Mouse (Mus musculus): ENCODE results near the gene Pxn. TPM values are rescaled to one million over a fixed set of nuclear protein-coding genes. Genes with fewer than 3 reads are reported as not detected.

Pxn gene
- polyA plus RNA-seq (2021; fragmentation: Nextera tagmentation), result 3.8 and 8.2 TPM in 2 replicates
- long read RNA-seq, experiment 1, transcript Pxn-201 (11 exons, 3,706 nt), result major isoform, 15 of 25 reads
- long read RNA-seq, experiment 1, partial matches to known transcripts, result 4 of 25 reads
- long read RNA-seq, experiment 1, other reads (novel, unspliced or antisense), result 4 of 25 reads
- long read RNA-seq, experiment 2, result 0 reads

GRCm38 (mm10) chr5:115506454-115507201, at the start of gene Pxn:
Gene Pxn, plus strand, starts transcription at chr5:115506676.

GRCm38 (mm10) chr5:115465642-115466420, 40.6 kb upstream of the Pxn start, which contains the start of gene Pla2g1b:
Gene Pla2g1b, plus strand, starts transcription at chr5:115466262.

GRCm38 (mm10) chr5:115483947-115484920, 22.2 kb upstream of the Pxn start, which contains the start of gene Sirt4:
Gene Sirt4, minus strand, starts transcription at chr5:115484725.

GRCm38 (mm10) chr5:115559237-115560101, 53.0 kb downstream of the Pxn start, which contains the start of gene Rplp0:
Gene Rplp0, plus strand, starts transcription at chr5:115559467.

GRCm38 (mm10) chr5:115564737-115565393, 58.4 kb downstream of the Pxn start, which contains the start of gene Gcn1l1:
Gene Gcn1l1, plus strand, starts transcription at chr5:115565254.

Other genes starting within 250 kb of the Pxn start
- 40.8 and 113 TPM in 2 replicates for gene Rnf10, start 233.8 kb upstream of the Pxn start, polyA plus RNA-seq (2021; fragmentation: Nextera tagmentation)
- 60.9 and 61.8 TPM in 2 replicates for gene Coq5, start 227.0 kb upstream of the Pxn start, polyA plus RNA-seq (2021; fragmentation: Nextera tagmentation)
- gene Dynll1, start 205.7 kb upstream of the Pxn start, polyA plus RNA-seq (2021; fragmentation: Nextera tagmentation), result 244 and 368 TPM in 2 replicates
- gene Srsf9, start 179.5 kb upstream of the Pxn start, polyA plus RNA-seq (2021; fragmentation: Nextera tagmentation), result 32.5 and 32.9 TPM in 2 replicates
- gene Gatc, start 165.5 kb upstream of the Pxn start, polyA plus RNA-seq (2021; fragmentation: Nextera tagmentation), result 18.1 and 25.7 TPM in 2 replicates
- gene Triap1, start 165.5 kb upstream of the Pxn start, polyA plus RNA-seq (2021; fragmentation: Nextera tagmentation), result 44.5 and 49.4 TPM in 2 replicates
- gene Cox6a1, start 157.7 kb upstream of the Pxn start, polyA plus RNA-seq (2021; fragmentation: Nextera tagmentation), result 2,696 and 2,945 TPM in 2 replicates
- 4.7 and 17.8 TPM in 2 replicates for gene Msi1, start 77.1 kb upstream of the Pxn start, polyA plus RNA-seq (2021; fragmentation: Nextera tagmentation)
- not detected in 2 replicates for gene Pla2g1b, start 40.4 kb upstream of the Pxn start, polyA plus RNA-seq (2021; fragmentation: Nextera tagmentation)
- gene Sirt4, start 22.0 kb upstream of the Pxn start, polyA plus RNA-seq (2021; fragmentation: Nextera tagmentation), result 6.8 and 8.8 TPM in 2 replicates
- 640 and 793 TPM in 2 replicates for gene Rplp0, start 52.8 kb downstream of the Pxn start, polyA plus RNA-seq (2021; fragmentation: Nextera tagmentation)
- 15.5 and 19.1 TPM in 2 replicates for gene Gcn1l1, start 58.6 kb downstream of the Pxn start, polyA plus RNA-seq (2021; fragmentation: Nextera tagmentation)
- gene Rab35, start 125.2 kb downstream of the Pxn start, polyA plus RNA-seq (2021; fragmentation: Nextera tagmentation), result 7.6 and 10.2 TPM in 2 replicates
- 16.0 and 19.4 TPM in 2 replicates for gene Bicdl1, start 224.9 kb downstream of the Pxn start, polyA plus RNA-seq (2021; fragmentation: Nextera tagmentation)